Mouse (Mus musculus): ENCODE results near the gene Krt12.

The Krt12 gene

DNA sequence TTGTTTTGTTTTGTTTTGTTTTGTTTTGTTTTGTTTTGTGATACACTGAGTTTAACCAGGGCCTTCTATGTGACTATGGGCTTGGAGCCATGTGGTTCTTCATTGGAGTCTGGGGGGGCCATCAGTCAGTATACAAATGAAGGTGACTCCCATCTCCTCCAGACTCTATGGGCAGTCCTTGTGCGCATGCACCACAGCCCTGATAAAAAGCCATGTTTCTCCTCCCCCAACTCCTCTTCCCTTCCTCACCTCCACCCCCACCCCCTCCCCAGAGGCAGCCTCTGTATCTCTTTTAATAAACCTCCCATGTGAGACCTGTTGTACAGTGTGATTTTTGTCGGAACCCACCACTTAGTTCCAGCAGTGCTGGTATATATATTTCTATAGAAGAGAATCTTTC lies 25.4 kb downstream of the Krt12 start:
- no peak for DNase-seq

DNA sequence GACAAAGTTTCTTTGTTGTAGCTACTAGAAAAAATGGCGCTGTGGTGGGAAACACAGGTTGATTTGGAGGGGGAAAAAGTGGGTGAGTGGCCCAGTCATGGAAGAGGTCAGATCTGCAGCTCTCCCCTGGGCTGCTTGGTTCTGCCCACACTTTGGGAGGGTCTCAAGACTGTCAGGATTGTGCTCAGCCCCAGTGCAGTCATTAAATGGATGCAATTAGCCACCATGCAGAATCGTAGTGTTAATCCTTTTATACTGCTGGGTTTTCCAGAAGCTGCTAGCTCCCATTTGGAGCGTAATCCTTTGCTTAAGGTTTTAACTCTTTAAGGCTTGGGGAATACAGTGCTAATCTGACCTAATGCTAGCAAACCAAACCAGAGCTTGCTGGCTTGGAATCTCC lies 26.0 kb downstream of the Krt12 start:
- no peak for DNase-seq

DNA sequence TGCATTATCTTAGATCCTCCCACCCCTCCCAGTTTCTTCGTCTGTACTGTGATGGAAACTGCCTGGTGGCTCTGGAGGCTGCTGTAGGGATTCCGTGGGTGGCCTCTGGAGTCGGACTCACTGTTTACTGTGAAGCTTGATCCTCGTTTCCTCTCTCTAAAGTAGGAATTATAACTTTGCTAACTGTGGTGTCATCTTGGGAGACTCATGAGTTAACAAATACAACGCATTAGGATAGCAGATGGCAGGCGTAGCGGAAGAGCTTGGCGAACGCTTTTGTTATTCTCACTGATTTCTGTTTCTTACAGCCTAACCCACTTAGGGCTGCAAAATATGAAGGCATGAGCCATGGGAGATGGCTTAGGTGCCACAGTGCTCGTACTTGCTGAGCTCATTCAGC lies 29.6 kb downstream of the Krt12 start:
- no peak for DNase-seq

DNA sequence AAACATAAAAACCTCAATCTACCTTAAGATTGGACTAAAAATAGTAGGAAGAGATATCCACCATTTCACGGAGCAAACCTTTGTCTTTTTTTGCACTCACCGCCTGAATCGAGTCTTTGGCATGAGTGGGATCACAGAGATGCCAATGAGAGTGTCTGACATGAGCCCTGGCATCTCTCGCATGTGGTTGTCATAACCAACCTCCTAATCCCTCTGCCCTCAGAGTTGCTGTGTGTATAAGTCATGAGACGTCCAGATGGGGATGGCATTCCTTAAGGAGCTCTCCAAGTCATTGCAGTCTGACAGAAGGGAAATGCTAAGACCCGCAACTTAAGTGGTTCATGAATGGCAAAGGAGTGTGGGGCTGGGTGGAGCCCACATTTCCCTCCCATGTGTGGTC lies 30.7 kb downstream of the Krt12 start:
- DNase-seq = no peak

DNA sequence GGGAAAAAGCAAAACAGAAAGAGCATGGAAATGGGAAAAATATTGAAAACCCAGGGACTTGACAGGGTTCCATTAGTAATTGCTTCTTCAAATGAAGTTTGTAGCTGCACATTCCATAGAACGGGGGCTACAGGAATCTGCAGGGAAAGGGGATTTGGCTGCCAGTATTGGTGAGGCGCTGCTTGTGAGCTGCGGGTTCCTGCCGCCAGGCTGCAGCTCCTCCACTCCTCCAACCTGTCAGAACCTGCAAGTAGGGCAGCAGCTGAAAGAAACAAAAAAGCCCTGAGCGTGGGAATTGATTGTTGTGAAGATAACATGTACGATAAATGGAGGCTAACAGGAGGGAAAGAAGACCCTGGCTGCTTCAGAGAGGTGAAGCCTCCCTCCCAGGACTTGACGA lies 31.2 kb downstream of the Krt12 start:
- DNase-seq = no peak

DNA sequence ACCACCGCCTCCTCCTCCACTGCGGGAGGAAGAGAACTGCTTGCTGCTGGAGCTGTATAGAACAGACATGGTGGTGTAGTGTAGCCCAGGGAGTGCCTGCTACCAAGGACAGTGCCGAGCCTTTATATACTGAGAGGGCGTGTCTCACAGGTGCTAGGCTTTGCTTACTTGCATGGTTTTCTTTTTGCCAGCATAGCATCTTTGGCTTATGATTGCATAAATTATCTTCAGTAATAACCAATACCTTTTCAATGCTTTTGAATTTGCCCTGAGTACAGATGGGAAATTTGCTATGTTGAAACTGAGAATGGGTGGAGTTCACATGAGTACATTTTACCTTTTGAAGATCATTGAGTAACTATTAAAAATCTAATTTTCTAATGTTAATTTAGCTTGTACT lies 32.8 kb downstream of the Krt12 start, which contains the start of gene Krt10:
TSS of gene Krt10 (minus strand) at position 101 of the 400 bp plus-strand sequence.
- DNase-seq = no peak

DNA sequence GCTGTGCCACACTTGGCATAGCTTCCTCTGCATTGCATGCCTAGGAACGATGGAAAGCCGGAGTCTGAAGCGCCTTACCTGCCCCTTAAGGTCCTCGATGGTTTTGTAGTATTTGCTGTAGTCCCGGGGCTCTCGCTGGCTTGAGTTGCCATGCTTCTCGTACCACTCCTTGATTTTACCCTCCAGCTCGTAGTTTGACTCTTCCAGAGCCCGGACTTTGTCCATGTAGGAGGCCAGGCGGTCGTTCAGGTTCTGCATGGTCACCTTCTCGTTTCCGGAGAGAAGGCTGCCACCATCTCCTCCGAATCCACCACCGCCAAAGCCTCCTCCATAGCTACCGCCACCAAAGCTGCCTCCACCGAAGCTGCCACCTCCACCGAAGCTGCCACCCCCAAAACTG lies 33.4 kb downstream of the Krt12 start:
- DNase-seq = no peak

DNA sequence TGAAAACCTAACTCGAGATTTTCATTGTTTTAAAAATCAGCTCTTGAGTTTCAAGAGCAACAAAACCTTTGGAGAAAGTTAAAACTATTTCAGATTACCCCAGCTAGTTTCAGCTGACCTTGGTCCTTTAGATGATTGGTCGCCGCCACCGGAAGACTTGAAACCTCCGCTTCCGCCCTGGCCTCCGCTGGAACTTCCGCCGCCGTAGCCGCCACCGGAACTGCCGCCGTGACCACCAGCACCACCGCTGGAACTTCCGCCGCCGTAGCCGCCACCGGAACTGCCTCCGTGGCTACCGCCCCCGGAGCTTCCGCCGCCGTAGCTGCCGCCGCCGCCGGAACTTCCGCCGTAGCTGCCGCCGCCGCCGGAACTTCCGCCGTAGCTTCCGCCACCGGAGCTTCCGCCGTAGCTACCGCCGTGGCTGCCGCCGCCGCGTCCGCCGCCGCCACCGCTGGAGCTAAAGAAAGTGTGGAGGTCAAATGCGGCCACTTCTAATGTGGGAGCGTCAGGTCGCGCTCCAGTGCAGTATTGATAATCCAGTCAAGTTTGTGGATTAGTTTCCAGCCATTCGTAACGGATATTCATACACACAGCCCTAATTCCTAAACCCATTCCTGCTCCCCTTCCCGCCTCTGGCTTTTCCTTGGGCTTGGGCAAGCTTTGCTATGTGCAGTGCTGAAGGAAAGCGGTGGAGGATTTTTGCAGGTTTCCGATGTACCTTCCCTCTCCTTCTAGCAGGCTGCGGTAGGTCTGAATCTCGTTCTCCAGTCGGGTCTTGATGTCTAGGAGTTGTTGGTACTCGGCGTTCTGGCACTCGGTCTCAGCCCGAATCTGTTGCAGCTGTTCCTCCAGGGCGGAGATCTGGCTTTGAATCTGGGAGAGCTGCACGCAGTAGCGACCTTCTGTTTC lies 36.0 kb downstream of the Krt12 start:
- peak; percentile 93 for DNase-seq

DNA sequence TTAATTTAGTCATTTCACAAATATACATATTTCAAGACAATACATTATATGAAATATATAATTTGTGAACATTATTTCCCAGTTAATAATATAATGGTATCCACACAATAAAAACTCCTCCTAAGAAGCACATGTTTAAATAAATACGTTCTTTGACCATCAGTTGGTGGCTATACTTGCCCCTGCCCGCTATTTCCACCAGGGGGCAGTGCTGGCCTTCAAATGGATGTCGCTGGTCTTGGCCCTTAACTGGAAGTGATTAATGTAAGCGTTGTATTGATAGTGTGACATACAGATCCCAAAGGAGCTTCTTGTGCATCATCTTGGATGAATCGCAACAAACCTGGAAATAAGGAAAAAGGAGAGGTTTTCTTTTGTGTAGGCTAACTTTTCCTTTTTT lies 42.5 kb downstream of the Krt12 start:
- DNase-seq = peak; percentile 83

DNA sequence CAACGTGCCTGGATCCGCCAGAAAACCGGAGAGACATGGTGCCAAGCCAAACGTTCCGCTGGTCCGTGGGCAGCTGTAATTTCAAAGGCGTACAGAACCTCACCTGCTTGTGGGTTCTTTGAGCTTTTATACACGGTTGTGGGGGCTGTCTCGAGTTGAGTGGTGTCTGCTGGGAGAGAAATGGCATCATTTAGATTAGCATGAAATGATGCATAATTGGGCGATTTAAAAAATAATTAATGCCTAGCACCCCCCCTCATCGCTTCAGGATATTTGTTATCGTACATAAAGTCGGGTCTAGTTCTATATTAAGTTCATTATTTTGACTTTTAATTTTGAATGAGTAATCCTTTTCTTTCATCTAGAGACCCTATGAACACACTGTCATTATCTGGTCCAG lies 47.3 kb downstream of the Krt12 start, which contains the start of gene Krt28:
TSS of gene Krt28 (minus strand) at position 101 of the 400 bp plus-strand sequence.
- DNase-seq = no peak

DNA sequence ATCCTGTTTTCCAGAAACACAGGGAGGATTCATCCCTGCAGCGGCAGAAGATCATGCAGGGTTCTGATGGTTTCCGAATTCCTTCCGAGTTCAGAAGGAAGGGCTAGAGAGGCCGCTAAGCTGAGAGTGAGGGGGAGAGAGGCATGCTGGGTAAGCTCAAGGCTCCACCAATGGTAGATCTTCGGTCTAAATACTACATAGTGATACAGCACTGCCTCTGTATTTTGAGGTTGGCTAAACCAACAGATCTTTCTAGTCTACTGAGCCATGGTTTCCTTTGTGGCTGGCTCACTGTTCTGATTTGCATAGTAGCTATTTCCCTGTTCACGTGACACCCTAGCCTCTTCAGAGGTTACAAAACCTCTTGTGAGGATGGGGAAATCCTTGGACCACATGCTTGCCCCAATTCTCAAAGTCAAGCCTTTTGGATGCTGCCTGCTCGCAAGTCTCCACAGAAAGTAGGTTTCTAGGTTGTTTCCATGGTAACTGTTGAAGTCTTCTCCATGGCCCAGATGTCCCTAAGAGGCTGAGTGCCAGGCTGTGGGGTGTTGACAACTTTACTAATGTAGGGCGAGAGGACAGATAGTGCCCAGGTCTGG lies 52.1 kb downstream of the Krt12 start:
- DNase-seq = peak; percentile 31

DNA sequence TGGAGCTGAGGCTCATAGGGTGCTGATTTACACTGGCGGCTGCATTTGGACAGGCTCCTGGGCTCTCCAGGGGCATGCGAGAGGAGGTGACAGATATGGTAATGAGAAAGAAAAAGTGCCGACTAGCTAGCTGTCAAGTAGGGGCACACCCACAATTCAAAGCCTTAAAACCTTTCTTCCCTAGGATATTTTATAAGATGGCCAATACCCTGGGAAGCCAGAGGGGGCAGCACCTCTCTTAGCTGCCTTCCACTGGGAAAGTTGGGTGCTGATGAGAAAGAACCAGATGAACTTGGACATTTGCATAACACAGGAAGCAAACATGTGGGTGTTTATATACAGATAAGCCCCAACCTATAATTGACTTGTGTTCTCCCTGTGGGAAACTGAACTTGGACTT lies 52.8 kb downstream of the Krt12 start:
- DNase-seq = peak; percentile 2

DNA sequence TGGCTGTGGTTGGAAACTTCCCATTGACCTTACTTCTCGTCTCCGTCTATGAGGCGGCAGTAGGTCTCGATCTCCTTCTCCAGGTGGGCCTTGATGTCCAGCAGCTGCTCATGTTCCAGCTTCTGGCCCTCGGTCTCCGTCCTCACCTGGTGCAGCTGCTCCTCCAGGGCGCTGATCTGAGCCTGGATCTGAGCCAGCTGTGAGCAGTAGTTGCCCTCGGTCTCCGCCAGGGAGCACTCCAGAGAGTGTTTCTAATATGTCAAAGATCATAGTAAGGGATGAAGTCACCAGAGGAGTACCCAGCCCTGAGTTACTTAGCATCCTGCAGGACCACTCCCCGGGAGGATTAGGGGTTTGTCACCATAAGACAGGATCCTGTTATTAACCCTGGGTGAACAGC lies 55.3 kb downstream of the Krt12 start:
- peak; percentile 3 for DNase-seq

Measured in lung, postnatal 36 days (tissue).